Mouse (Mus musculus): ENCODE measurements around the gene E030018B13Rik. TPM values are rescaled to one million over a fixed set of nuclear protein-coding genes. Genes with fewer than 3 reads are reported as not detected.
A peak's percentile ranks its signal among the peaks of the same experiment; 100 is the strongest.

E030018B13Rik gene
- polyA plus RNA-seq, 1 experiment from 2014 or later, result 0.17 TPM

DNA sequence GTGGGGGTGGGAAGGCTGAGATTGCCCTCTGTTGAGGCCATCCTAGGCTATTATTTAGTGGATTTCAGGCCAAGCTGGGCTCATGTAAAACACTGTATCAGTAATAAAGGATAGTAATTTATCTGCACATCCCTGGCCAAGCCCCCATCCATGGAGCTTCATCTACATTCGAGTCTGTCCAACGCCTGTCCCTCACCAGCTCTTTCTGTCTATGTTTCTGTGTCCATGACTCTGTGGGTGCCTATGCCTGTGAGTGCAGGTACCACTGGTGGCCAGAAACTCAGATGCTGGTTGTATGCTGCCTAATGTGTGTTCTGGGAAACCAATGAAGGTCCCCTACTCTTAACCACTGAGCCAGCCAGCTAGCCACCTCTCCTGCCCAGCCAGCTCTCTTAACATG is 16.2 kb upstream of the E030018B13Rik start:
- H3K9me3 ChIP-seq, result no peaks in the 10 kb centered on the region
- H3K4me2 ChIP-seq, result no peak overlapping the region
- H3K4me3 ChIP-seq, result no peak overlapping the region
- H3K27me3 ChIP-seq (replicated peaks), result no peaks in the 10 kb centered on the region
- H3K27ac ChIP-seq, result no peak overlapping the region
- H3K9ac ChIP-seq, result no peak overlapping the region
- no peak for ATAC-seq (replicated peaks)
- no peaks in the 10 kb centered on the region for H3K36me3 ChIP-seq (replicated peaks)
- whole genome bisulfite sequencing, result 89% methylated on average over 2 of the region's 2 CpGs
- peaks cover 41% of the 10 kb centered on the region for H3K4me1 ChIP-seq

DNA sequence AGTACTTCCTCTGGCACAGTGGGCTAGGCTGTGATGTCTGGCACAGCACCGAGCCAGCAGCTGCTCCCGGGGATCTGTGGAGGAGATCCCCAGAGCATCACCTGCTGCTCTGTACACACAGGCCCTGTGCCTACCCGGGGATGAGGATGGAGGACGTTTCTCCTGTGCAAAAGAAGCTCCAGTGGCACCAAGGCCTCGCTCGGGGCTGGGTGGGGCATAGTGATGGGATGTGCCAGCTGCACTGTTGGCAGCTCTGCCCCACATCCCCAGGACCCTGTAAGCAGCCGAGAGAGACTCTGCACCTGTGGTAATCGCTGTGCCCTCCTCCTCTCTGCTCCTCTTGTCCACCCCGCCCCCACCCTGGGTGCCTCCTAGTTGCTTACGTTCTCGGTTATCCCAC is 15.3 kb upstream of the E030018B13Rik start:
- WGBS, result 57% methylated on average over 11 of the region's 11 CpGs
- H3K36me3 ChIP-seq (replicated peaks), result no peaks in the 10 kb centered on the region
- H3K4me2 ChIP-seq, result no peak overlapping the region
- no peak overlapping the region for H3K9ac ChIP-seq
- ATAC-seq (replicated peaks), result peak; percentile 11; the same call in 1 of the 2 replicates
- H3K9me3 ChIP-seq, result no peaks in the 10 kb centered on the region
- peaks cover 39% of the 10 kb centered on the region for H3K4me1 ChIP-seq
- no peak overlapping the region for H3K4me3 ChIP-seq
- no peaks in the 10 kb centered on the region for H3K27me3 ChIP-seq (replicated peaks)
- no peak overlapping the region for H3K27ac ChIP-seq

DNA sequence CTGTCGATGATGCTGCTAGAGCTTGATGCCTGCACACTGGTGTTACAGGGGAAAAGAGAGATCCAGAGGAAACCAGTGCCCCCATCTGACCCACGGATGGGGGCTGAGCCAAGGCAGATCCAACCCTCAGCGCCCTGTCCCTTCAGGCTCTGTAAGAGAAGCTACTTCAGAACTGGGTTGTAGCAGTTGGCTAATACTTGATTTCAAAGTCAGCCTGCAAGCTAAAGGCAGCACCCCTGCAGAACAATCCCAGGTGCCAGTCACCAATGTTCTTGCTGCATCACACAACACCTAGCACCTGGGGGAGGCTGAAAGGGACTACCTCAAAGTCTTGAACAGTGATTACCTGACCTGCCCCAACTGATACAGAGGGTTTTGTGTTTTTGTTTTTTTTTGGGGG is 14.7 kb upstream of the E030018B13Rik start:
- ATAC-seq (replicated peaks), result no peak
- peaks cover 33% of the 10 kb centered on the region for H3K4me1 ChIP-seq
- H3K4me3 ChIP-seq, result no peak overlapping the region
- no peak overlapping the region for H3K9ac ChIP-seq
- H3K27me3 ChIP-seq (replicated peaks), result no peaks in the 10 kb centered on the region
- 61% methylated on average over 3 of the region's 3 CpGs for WGBS
- no peak overlapping the region for H3K4me2 ChIP-seq
- no peaks in the 10 kb centered on the region for H3K9me3 ChIP-seq
- no peaks in the 10 kb centered on the region for H3K36me3 ChIP-seq (replicated peaks)
- no peak overlapping the region for H3K27ac ChIP-seq

DNA sequence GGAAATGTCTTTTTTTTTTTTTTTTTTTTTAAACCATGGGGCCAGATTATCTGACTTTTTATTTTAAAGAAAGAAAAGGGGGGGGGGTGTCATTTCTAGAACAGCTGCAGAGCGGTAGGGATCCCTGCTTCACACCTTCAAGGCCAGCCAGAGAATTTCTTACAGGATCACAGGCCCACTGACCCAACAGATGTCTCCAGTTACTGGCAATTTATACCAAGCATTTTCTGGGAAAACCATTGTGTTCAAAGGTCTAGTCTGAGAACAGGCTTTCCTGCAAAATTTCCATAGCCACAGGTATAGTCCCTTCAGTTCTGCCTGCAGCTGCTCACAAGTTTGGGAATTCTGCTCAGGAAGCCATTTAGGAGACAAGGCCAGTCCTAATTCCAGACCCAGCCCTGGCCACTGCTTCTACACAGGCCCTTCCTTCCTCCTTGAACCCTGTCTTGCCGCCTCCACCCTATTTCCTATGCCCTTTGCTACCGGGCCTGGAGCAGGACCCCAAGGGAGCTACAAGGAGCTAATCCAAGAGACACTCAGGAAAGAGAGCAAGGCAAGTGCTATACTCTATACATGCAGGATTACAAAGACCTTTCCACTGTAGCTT is 13.9 kb upstream of the E030018B13Rik start:
- H3K9ac ChIP-seq, result no peak overlapping the region
- 49% methylated on average over 3 of the region's 3 CpGs for WGBS
- no peak for ATAC-seq (replicated peaks)
- no peak overlapping the region for H3K4me3 ChIP-seq
- H3K36me3 ChIP-seq (replicated peaks), result no peaks in the 10 kb centered on the region
- H3K27me3 ChIP-seq (replicated peaks), result no peaks in the 10 kb centered on the region
- no peak overlapping the region for H3K27ac ChIP-seq
- no peaks in the 10 kb centered on the region for H3K9me3 ChIP-seq
- peaks cover 25% of the 10 kb centered on the region for H3K4me1 ChIP-seq
- no peak overlapping the region for H3K4me2 ChIP-seq

DNA sequence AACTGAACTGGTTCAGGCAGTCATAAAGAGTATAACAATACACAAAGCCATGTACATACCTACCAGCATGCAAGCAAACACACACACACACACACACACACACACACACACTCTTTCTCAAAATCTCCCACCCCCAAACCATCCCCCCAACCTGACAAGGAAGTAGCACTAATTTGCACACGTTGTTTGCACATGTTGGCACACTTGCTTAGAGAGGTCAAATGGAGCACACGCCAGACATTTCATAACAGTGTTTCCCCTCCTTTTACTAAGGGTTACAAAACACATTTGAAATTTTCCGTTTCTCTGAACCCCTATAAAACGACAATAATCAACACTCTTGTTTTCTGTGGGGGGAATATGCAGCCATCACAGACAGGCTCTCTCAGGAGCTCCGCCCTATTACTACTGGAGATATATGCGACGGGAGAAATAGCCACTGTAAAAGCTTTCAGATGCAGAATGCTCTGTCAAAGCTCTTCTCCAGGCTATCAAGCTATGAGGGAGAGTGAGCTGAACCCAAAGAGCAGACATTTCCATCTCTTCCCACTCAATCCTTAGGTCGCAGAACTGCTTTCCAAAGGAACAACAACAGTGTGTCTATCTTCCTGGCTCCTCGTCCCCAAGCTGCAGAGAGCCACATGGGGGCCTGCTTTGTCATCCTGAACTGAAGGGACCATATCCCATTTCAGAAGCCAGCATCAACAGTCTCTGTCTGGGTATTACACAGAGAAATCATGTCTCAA is 12.8 kb upstream of the E030018B13Rik start:
- Histone ChIP-seq H3K27ac (no peak overlapping the region), H3K27me3 (replicated peaks) (no peaks in the 10 kb centered on the region), H3K4me2 (no peak overlapping the region), H3K4me1 (peaks cover 30% of the 10 kb centered on the region), H3K9ac (no peak overlapping the region), H3K36me3 (replicated peaks) (no peaks in the 10 kb centered on the region), H3K4me3 (no peak overlapping the region), H3K9me3 (no peaks in the 10 kb centered on the region)
- 73% methylated on average over 9 of the region's 9 CpGs for WGBS
- ATAC-seq (replicated peaks), result no peak

DNA sequence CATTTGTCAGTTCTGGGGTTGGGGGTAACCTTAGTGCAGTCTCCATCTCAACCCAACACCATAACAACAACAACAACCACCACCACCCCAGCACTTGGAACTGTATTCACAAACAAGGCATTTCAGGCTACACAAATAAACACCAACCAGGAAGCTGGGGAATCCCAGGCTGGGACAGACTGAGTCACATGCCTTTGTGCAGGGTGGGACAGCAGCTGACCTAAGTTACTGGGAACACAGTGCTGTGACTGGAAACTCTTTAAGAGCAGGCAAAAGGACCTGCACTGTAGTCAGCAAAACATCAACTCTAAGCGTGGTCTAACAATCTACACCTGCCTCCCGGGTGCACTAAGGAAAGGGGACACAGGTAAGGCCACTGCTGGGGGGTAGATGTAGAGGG is 11.5 kb upstream of the E030018B13Rik start:
- no peak overlapping the region for H3K27ac ChIP-seq
- no peak overlapping the region for H3K4me2 ChIP-seq
- no peaks in the 10 kb centered on the region for H3K9me3 ChIP-seq
- peaks cover 34% of the 10 kb centered on the region for H3K4me1 ChIP-seq
- no peak for ATAC-seq (replicated peaks)
- no peaks in the 10 kb centered on the region for H3K36me3 ChIP-seq (replicated peaks)
- WGBS, result 87% methylated on average over 2 of the region's 2 CpGs
- no peak overlapping the region for H3K9ac ChIP-seq
- H3K4me3 ChIP-seq, result no peak overlapping the region
- H3K27me3 ChIP-seq (replicated peaks), result no peaks in the 10 kb centered on the region

DNA sequence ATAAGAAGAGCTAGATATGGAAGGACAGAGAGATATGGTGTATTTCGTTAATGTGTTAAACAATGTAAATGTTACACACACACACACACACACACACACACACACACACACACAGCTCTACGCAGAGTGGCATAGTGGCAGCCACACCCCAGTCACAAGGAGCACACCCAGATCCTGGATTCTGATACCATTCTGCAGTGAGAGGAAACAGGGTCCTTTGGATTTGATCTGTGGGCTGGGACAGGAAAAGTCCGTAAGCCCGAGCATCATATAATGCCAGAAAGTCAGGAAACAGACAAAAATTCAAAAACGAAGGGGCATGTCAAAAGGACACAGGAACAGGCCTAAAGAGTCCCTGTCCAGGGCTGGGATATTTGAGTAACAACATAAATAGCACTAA is 11.0 kb upstream of the E030018B13Rik start:
- no peak for ATAC-seq (replicated peaks)
- peaks cover 35% of the 10 kb centered on the region for H3K4me1 ChIP-seq

DNA sequence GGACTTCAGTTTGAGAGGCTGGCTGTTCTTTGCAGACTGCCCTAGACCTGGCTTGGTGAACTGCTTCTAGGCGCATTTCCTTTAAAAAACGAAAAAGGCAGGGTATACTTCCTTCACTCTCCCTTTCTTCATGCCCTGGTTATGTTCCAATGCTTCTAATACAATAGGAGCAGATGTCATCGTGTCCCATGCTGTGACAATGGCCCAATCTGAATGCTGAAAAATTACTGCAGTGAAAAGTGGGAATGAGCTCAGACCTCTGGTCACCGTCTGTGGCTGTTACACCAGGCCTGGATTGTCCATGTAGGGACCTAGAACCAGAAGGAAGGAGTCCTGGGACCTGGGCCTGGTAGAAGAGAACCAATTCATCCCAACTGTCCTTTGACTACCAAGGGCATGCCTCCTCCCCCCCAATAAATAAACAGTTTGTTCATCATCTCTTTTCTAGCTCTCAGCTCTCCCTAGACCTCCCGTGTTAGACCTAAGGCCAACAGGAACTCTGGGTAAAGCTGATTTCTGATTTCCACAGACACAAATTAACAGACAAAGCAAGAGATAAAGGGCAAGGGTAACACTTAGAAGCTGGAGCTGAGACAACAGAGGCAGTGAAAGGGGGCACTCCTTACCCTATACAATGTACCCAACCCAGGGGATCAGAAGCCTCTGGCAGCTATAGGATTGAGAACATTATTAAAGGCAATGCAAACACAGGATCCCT is 8.7 kb upstream of the E030018B13Rik start:
- no peaks in the 10 kb centered on the region for H3K27me3 ChIP-seq (replicated peaks)
- peak overlapping the region; percentile 61; the same call in 1 of the 2 replicates for H3K27ac ChIP-seq
- peaks cover 44% of the 10 kb centered on the region for H3K4me1 ChIP-seq
- no peak overlapping the region for H3K4me2 ChIP-seq
- ATAC-seq (replicated peaks), result no peak
- no peak overlapping the region for H3K9ac ChIP-seq
- WGBS, result 80% methylated on average over 5 of the region's 5 CpGs
- no peaks in the 10 kb centered on the region for H3K36me3 ChIP-seq (replicated peaks)
- H3K4me3 ChIP-seq, result no peak overlapping the region
- H3K9me3 ChIP-seq, result no peaks in the 10 kb centered on the region

More for the DNA sequence above, 11.0 kb upstream of the E030018B13Rik start:
- H3K27ac ChIP-seq, result no peak overlapping the region
- no peaks in the 10 kb centered on the region for H3K36me3 ChIP-seq (replicated peaks)
- no peak overlapping the region for H3K9ac ChIP-seq
- H3K9me3 ChIP-seq, result no peaks in the 10 kb centered on the region
- H3K27me3 ChIP-seq (replicated peaks), result no peaks in the 10 kb centered on the region
- WGBS, result 96% methylated on average over 5 of the region's 5 CpGs
- no peak overlapping the region for H3K4me3 ChIP-seq
- H3K4me2 ChIP-seq, result no peak overlapping the region

DNA sequence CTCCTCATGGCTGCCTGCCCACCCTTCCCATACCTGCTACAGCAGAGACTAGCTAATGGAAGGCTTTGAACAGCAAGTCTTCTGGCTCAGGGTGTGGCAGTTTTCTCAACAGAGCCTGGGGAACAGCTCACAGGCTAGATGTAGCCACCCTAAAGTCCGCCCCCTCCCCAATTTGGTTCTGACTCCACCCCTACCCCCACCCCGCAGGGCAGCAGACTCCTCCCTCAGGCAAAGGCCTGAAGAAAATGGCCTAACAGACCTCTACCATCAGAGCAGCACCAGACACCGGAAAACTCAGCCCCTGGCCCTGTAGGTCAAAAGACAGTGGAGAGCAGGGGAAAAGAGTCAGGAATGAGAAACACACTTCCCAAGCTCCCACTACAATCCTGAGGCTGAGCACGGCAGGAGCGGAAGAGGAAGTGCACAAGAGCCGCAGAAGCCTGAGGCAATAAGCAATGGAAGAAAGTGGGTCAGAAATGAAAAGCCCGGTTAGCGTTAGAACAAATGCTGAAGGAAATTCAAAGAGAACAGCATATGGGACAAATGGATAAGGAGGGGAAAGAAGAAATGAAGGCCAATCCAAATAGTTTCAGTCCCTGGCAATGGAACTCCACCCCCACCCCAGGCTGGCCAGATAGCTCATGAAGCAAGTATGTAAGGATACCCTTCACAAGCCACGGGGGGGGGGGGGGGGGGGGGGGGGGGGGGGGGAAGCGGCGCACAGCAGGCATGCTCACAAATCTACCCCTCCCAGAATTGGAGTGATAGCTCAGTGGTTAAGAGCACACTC is 8.0 kb upstream of the E030018B13Rik start:
- ATAC-seq (replicated peaks), result no peak
- peak overlapping the region; percentile 61 for H3K27ac ChIP-seq
- no peaks in the 10 kb centered on the region for H3K36me3 ChIP-seq (replicated peaks)
- H3K4me3 ChIP-seq, result no peak overlapping the region
- WGBS, result 40% methylated on average over 10 of the region's 11 CpGs
- peaks cover 46% of the 10 kb centered on the region for H3K4me1 ChIP-seq
- no peak overlapping the region for H3K4me2 ChIP-seq
- no peaks in the 10 kb centered on the region for H3K27me3 ChIP-seq (replicated peaks)
- no peak overlapping the region for H3K9ac ChIP-seq
- no peaks in the 10 kb centered on the region for H3K9me3 ChIP-seq

DNA sequence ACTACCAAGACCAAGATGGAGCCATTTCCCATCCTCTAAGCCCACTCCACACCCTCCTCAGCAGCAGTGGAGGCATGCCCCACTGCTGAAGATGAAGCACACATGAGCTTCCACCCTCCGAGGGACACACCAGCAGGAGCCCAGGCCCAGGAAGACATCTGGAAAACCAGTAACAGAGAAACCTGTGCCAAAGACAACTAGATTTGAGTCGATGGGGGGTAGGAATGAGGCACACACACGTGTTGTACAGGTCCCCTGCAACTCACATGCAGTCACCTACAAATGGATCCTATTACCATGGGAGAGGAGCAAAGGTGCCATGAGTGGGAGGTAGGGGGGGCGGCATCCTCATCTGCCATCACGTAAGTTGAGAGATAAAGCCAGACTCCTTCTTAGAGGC is 6.4 kb upstream of the E030018B13Rik start:
- Histone ChIP-seq H3K4me1 (peaks cover 50% of the 10 kb centered on the region), H3K9ac (no peak overlapping the region), H3K4me3 (no peak overlapping the region), H3K9me3 (no peaks in the 10 kb centered on the region), H3K27me3 (replicated peaks) (no peaks in the 10 kb centered on the region), H3K4me2 (no peak overlapping the region), H3K36me3 (replicated peaks) (no peaks in the 10 kb centered on the region), H3K27ac (no peak overlapping the region)
- ATAC-seq (replicated peaks), result no peak
- WGBS, result 79% methylated on average over 5 of the region's 5 CpGs

DNA sequence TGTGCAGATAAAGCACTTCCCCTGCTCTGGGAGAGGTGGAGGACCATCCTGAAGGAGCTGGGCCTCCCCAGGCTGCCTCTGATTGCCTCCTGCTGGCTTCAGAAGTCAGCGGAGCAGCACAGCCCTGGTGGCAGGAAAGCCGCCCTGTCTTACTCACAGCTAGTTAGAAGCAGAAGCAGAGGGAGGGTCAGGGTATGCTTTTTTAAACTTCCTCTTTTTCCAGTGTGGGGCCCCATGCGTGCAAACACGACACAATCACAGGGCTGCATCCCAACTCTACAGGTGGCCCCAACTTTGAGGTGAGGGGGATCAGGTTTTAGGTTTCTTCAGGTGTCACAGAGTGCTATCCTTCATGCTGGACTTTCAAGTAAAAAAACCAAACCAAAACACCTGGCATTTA is 5.7 kb upstream of the E030018B13Rik start:
- 34% methylated on average over 4 of the region's 4 CpGs for WGBS
- Histone ChIP-seq H3K4me1 (peaks cover 50% of the 10 kb centered on the region), H3K4me2 (no peak overlapping the region), H3K27ac (0 out of 2 replicates have a peak overlapping the region, but pooled peaks have one; percentile 6), H3K9me3 (no peaks in the 10 kb centered on the region), H3K27me3 (replicated peaks) (no peaks in the 10 kb centered on the region), H3K4me3 (no peak overlapping the region), H3K36me3 (replicated peaks) (no peaks in the 10 kb centered on the region), H3K9ac (no peak overlapping the region)
- no peak for ATAC-seq (replicated peaks)
